Comparison of ENCODE assay signal across 26 mouse cellular contexts in genomic region chr4:128597801-128598560, GRCm38 (mm10). TPM values are rescaled to one million over a fixed set of nuclear protein-coding genes. Genes with fewer than 3 reads are reported as not detected.
DNase-seq lines count a peak whose midpoint lies in the region; ATAC-seq and TF ChIP-seq lines count a peak whose summit lies in the region.
"Had no signal": no experiment of that assay in that cellular context is flagged by ENCODE, and none has a peak within 500 bp of the region (broad histone marks: within the 10 kb centered on the region; RNA-seq: fewer than 3 reads in every experiment).

No protein-coding gene starts in this region.

- WGBS in intestine, embryonic 15.5 days: 35% methylated on average over 12 of the region's 12 CpGs
- 25% methylated on average over 12 of the region's 12 CpGs for WGBS in intestine, postnatal 0 days
- WGBS in forebrain, embryonic 10.5 days: 93% methylated on average over 12 of the region's 12 CpGs
- 73% methylated on average over 12 of the region's 12 CpGs for WGBS in neural tube, embryonic 15.5 days

- peak; percentile 41 to 43; a peak in 2 of 4 replicates for TF ChIP-seq EP300 in MEL (IDR thresholded peaks at IDR 0.05; ENCODE audit: low read depth in 1 of 2, low read length in 2 of 2)

- no peak for TF ChIP-seq RAD21 in MEL (IDR thresholded peaks at IDR 0.05; ENCODE audit: low read depth, low read length)

- H3K9ac ChIP-seq in MEL (ENCODE audit: control insufficient read depth, low read depth, low read length, poor library complexity, severe bottlenecking): no peak overlapping the region
- H3K9ac ChIP-seq in intestine, embryonic 15.5 days: no peak overlapping the region
- no peak overlapping the region for H3K9ac ChIP-seq in intestine, postnatal 0 days (ENCODE audit: low read depth, low read length)
- no peak overlapping the region for H3K9ac ChIP-seq in neural tube, embryonic 15.5 days (replicated peaks)
- H3K9ac ChIP-seq: embryonic facial prominence, embryonic 13.5 days; embryonic facial prominence, embryonic 15.5 days; forebrain, embryonic 13.5 days; forebrain, embryonic 15.5 days; forebrain, postnatal 0 days had no signal

- H3K9me3 ChIP-seq in MEL (replicated peaks; ENCODE audit: insufficient read depth, low read length): no peaks in the 10 kb centered on the region
- H3K9me3 ChIP-seq in intestine, embryonic 15.5 days: no peaks in the 10 kb centered on the region
- no peaks in the 10 kb centered on the region for H3K9me3 ChIP-seq in intestine, postnatal 0 days (ENCODE audit: control insufficient read depth)
- H3K9me3 ChIP-seq in forebrain, embryonic 10.5 days: no peaks in the 10 kb centered on the region
- no peaks in the 10 kb centered on the region for H3K9me3 ChIP-seq in neural tube, embryonic 15.5 days (replicated peaks)
- H3K9me3 ChIP-seq: embryonic facial prominence, embryonic 13.5 days; embryonic facial prominence, embryonic 15.5 days; forebrain, embryonic 13.5 days; forebrain, embryonic 15.5 days; G1E had no signal

- TF ChIP-seq CTCF in MEL (IDR thresholded peaks at IDR 0.05 in 2 of 3, conservative IDR thresholded peaks at IDR 0.05 in 1 of 3; ENCODE audit: control insufficient read depth in 1 of 3, insufficient read depth in 1 of 3, low read depth in 2 of 3, low read length in 3 of 3, poor library complexity in 1 of 3, severe bottlenecking in 1 of 3): no peak
- TF ChIP-seq CTCF in intestine, postnatal 0 days (IDR thresholded peaks at IDR 0.05; ENCODE audit: low read depth): no peak

- no peak overlapping the region for H3K4me2 ChIP-seq in intestine, embryonic 15.5 days (replicated peaks)
- H3K4me2 ChIP-seq in intestine, postnatal 0 days (replicated peaks; ENCODE audit: low read depth): no peak overlapping the region; the same call in 1 of the 2 replicates
- H3K4me2 ChIP-seq in neural tube, embryonic 15.5 days: no peak overlapping the region
- H3K4me2 ChIP-seq: embryonic facial prominence, embryonic 13.5 days; embryonic facial prominence, embryonic 15.5 days; forebrain, embryonic 13.5 days; forebrain, embryonic 15.5 days had no signal

- H3K27ac ChIP-seq in MEL (ENCODE audit: control insufficient read depth, low read depth, low read length): peak overlapping the region; percentile 12; the same call in 1 of the 2 replicates
- no peak overlapping the region for H3K27ac ChIP-seq in intestine, embryonic 15.5 days
- H3K27ac ChIP-seq in intestine, postnatal 0 days (ENCODE audit: low read depth, low read length): no peak overlapping the region
- H3K27ac ChIP-seq in forebrain, embryonic 10.5 days: no peak overlapping the region
- no peak overlapping the region for H3K27ac ChIP-seq in neural tube, embryonic 15.5 days (replicated peaks)
- H3K27ac ChIP-seq: embryonic facial prominence, embryonic 13.5 days; embryonic facial prominence, embryonic 15.5 days; forebrain, embryonic 13.5 days; forebrain, embryonic 15.5 days had no signal

- no peaks in the 10 kb centered on the region for H3K27me3 ChIP-seq in MEL (ENCODE audit: control insufficient read depth in 1 of 2, insufficient read depth in 2 of 2, low read length in 2 of 2)
- H3K27me3 ChIP-seq in intestine, embryonic 15.5 days (replicated peaks): no peaks in the 10 kb centered on the region
- H3K27me3 ChIP-seq in intestine, postnatal 0 days (replicated peaks; ENCODE audit: control insufficient read depth, insufficient read depth, low read length): no peaks in the 10 kb centered on the region
- no peaks in the 10 kb centered on the region for H3K27me3 ChIP-seq in forebrain, embryonic 10.5 days (ENCODE audit: poor library complexity, severe bottlenecking)
- H3K27me3 ChIP-seq in neural tube, embryonic 15.5 days (replicated peaks): no peaks in the 10 kb centered on the region
- H3K27me3 ChIP-seq: CH12.LX; embryonic facial prominence, embryonic 13.5 days; embryonic facial prominence, embryonic 15.5 days; forebrain, embryonic 13.5 days; forebrain, embryonic 15.5 days had no signal

- peak; percentile 35 for DNase-seq in MEL (ENCODE audit: low read depth, low spot score)
- DNase-seq in forebrain, embryonic 10.5 days (ENCODE audit: extremely low spot score, low spot score): no peak
- no peak for DNase-seq in thymus, postnatal 36 days
- DNase-seq: adrenal gland, adult 2 months; adrenal gland, postnatal 10 days; adrenal gland, postnatal 25 days; B cell, adult 2 months; cerebellum, adult 11 months; cerebellum, adult 18-20 months; cerebellum, adult 8-10 months; cerebellum, adult 9-11 months; cerebellum, postnatal 14 days; cerebellum, postnatal 36 days; embryo, embryonic 11 days; forebrain, postnatal 0 days had no signal

- ATAC-seq in intestine, embryonic 15.5 days: peak; percentile 83
- peak; percentile 74 for ATAC-seq in intestine, postnatal 0 days
- ATAC-seq in neural tube, embryonic 15.5 days (ENCODE audit: low FRiP score): no peak
- ATAC-seq: CD4-positive, CD25-positive, alpha-beta regulatory T cell, adult 4 months; forebrain, embryonic 13.5 days; forebrain, embryonic 15.5 days; forebrain, postnatal 0 days had no signal

- H3K4me1 ChIP-seq in MEL (ENCODE audit: control insufficient read depth in 1 of 2, insufficient read depth in 2 of 2, low read length in 2 of 2): peaks cover 6 to 18% of the 10 kb centered on the region in 2 experiments
- H3K4me1 ChIP-seq in intestine, embryonic 15.5 days (replicated peaks): no peaks in the 10 kb centered on the region
- H3K4me1 ChIP-seq in intestine, postnatal 0 days (replicated peaks; ENCODE audit: control insufficient read depth, insufficient read depth, low read length): 0 out of 2 replicates have a peak, but pooled peaks cover 3% of the 10 kb centered on the region
- peaks cover 8% of the 10 kb centered on the region; the same call in 1 of the 2 replicates for H3K4me1 ChIP-seq in forebrain, embryonic 10.5 days
- H3K4me1 ChIP-seq in neural tube, embryonic 15.5 days: no peaks in the 10 kb centered on the region
- H3K4me1 ChIP-seq: embryonic facial prominence, embryonic 13.5 days; embryonic facial prominence, embryonic 15.5 days; forebrain, embryonic 13.5 days; forebrain, embryonic 15.5 days had no signal

- H3K4me3 ChIP-seq in MEL (ENCODE audit: control insufficient read depth in 1 of 2, insufficient read depth in 1 of 2, low read depth in 2 of 2, low read length in 2 of 2): no peak overlapping the region
- H3K4me3 ChIP-seq in intestine, embryonic 15.5 days (replicated peaks): no peak overlapping the region
- H3K4me3 ChIP-seq in intestine, postnatal 0 days (ENCODE audit: low read depth, low read length): no peak overlapping the region
- H3K4me3 ChIP-seq in forebrain, embryonic 10.5 days: no peak overlapping the region
- H3K4me3 ChIP-seq in neural tube, embryonic 15.5 days (replicated peaks): no peak overlapping the region
- H3K4me3 ChIP-seq: embryonic facial prominence, embryonic 13.5 days; embryonic facial prominence, embryonic 15.5 days; erythroblast, embryonic 14.5 days; forebrain, embryonic 13.5 days; forebrain, embryonic 15.5 days had no signal

- H3K36me3 ChIP-seq in MEL (ENCODE audit: control insufficient read depth in 1 of 2, insufficient read depth in 2 of 2, low read length in 2 of 2): peaks cover 0 to 9% of the 10 kb centered on the region in 2 experiments; a peak in 2 of 4 replicates
- no peaks in the 10 kb centered on the region for H3K36me3 ChIP-seq in intestine, embryonic 15.5 days
- H3K36me3 ChIP-seq in intestine, postnatal 0 days (ENCODE audit: control insufficient read depth, insufficient read depth): peaks cover 3% of the 10 kb centered on the region; the same call in 1 of the 2 replicates
- peaks cover 59% of the 10 kb centered on the region for H3K36me3 ChIP-seq in forebrain, embryonic 10.5 days (replicated peaks)
- H3K36me3 ChIP-seq in neural tube, embryonic 15.5 days: peaks cover 28% of the 10 kb centered on the region

- H3K79me2 ChIP-seq in MEL (ENCODE audit: control insufficient read depth, insufficient read depth, low read length, poor library complexity): no peaks in the 10 kb centered on the region

- TF ChIP-seq POLR2A in MEL (IDR thresholded peaks at IDR 0.05; ENCODE audit: control insufficient read depth in 1 of 2, insufficient read depth in 1 of 2, low read depth in 1 of 2, low read length in 2 of 2, poor library complexity in 1 of 2): no peak

TF ChIP-seq in MEL, 35 proteins besides CTCF, POLR2A, EP300 and RAD21:
- TF ChIP-seq RCOR1 (IDR thresholded peaks at IDR 0.05; ENCODE audit: low read depth, low read length) (no peak), GATA1 (IDR thresholded peaks at IDR 0.05; ENCODE audit: low read depth, low read length) (0 out of 2 replicates have a peak, but pooled peaks have one; percentile 19)
TF ChIP-seq in MEL: peak in this region for 1.

RNA-seq across cellular contexts. Expression of gene Zscan20, which starts 11.9 kb away (rescaled TPM):
- total RNA-seq in MEL (2012; rRNA removed): 5.5 and 5.6 TPM in 2 replicates
- 1 to 10 TPM in 1 of 2 experiments, not detected in 1; 4.3 TPM for polyA plus RNA-seq in MEL (2012; ENCODE audit: insufficient read depth in 1 of 2, insufficient read length in 2 of 2, low read depth in 1 of 2, low replicate concordance in 2 of 2, missing spikeins in 1 of 2)
- 2.5 and 3.5 TPM in 2 replicates for polyA plus RNA-seq in intestine, embryonic 15.5 days (2015; fragmentation: Nextera tagmentation; extraction: Ambion mirVana)
- 0.87 and 1.0 TPM in 2 replicates for polyA plus RNA-seq in intestine, postnatal 0 days (2015; fragmentation: Nextera tagmentation; extraction: Ambion mirVana)
- 6.3 and 7.0 TPM in 2 replicates for polyA plus RNA-seq in forebrain, embryonic 10.5 days (2016; fragmentation: Nextera tagmentation; extraction: Ambion mirVana)
- 4.3 and 4.5 TPM in 2 replicates for polyA plus RNA-seq in neural tube, embryonic 15.5 days (2015; fragmentation: Nextera tagmentation; extraction: Ambion mirVana)

RNA-seq across cellular contexts. Expression of gene Tlr12, which starts 20.4 kb away (rescaled TPM):
- not detected in 2 replicates for total RNA-seq in MEL (2012; rRNA removed)
- polyA plus RNA-seq in MEL (2012; ENCODE audit: insufficient read depth in 1 of 2, insufficient read length in 2 of 2, low read depth in 1 of 2, low replicate concordance in 2 of 2, missing spikeins in 1 of 2): not detected
- polyA plus RNA-seq in intestine, embryonic 15.5 days (2015; fragmentation: Nextera tagmentation; extraction: Ambion mirVana): 2.2 and 2.4 TPM in 2 replicates
- 2.1 and 2.5 TPM in 2 replicates for polyA plus RNA-seq in intestine, postnatal 0 days (2015; fragmentation: Nextera tagmentation; extraction: Ambion mirVana)
- 0.63 and 1.0 TPM in 2 replicates for polyA plus RNA-seq in forebrain, embryonic 10.5 days (2016; fragmentation: Nextera tagmentation; extraction: Ambion mirVana)
- polyA plus RNA-seq in neural tube, embryonic 15.5 days (2015; fragmentation: Nextera tagmentation; extraction: Ambion mirVana): 2.0 and 3.0 TPM in 2 replicates
- total RNA-seq: G1E had no signal
- polyA plus RNA-seq: G1E had no signal

RNA-seq across cellular contexts. Expression of gene Phc2, which starts 56.5 kb away (rescaled TPM):
- total RNA-seq in MEL (2012; rRNA removed): 20.4 and 23.7 TPM in 2 replicates
- 10 to 100 TPM in 1 of 2 experiments, not detected in 1; 65.5 TPM for polyA plus RNA-seq in MEL (2012; ENCODE audit: insufficient read depth in 1 of 2, insufficient read length in 2 of 2, low read depth in 1 of 2, low replicate concordance in 2 of 2, missing spikeins in 1 of 2)
- 39.2 and 42.3 TPM in 2 replicates for polyA plus RNA-seq in intestine, embryonic 15.5 days (2015; fragmentation: Nextera tagmentation; extraction: Ambion mirVana)
- 22.9 and 25.4 TPM in 2 replicates for polyA plus RNA-seq in intestine, postnatal 0 days (2015; fragmentation: Nextera tagmentation; extraction: Ambion mirVana)
- polyA plus RNA-seq in forebrain, embryonic 10.5 days (2016; fragmentation: Nextera tagmentation; extraction: Ambion mirVana): 23.3 and 23.4 TPM in 2 replicates
- polyA plus RNA-seq in neural tube, embryonic 15.5 days (2015; fragmentation: Nextera tagmentation; extraction: Ambion mirVana): 47.6 and 54.5 TPM in 2 replicates
